Mouse (Mus musculus) megakaryocyte, adult 5-6 weeks (primary cell): ENCODE measurements around the gene Apob. TPM values are rescaled to one million over a fixed set of nuclear protein-coding genes. Genes with fewer than 3 reads are reported as not detected.
A peak's percentile ranks its signal among the peaks of the same experiment; 100 is the strongest.
"Not testable (repeated sequence)": the region's sequence is repeated elsewhere in the genome, so short reads cannot be mapped to it uniquely, and the experiment has no call there.

Source experiments
- ATAC-seq: 2 replicates; pipeline ENCODE4 v1.8.0; 2016; ENCODE audit warnings: mild to moderate bottlenecking, inconsistent platforms; ENCODE audit not compliant: poor library complexity, severe bottlenecking
- total RNA-seq, 2 experiments: library from RNA; stranded (forward) in 1 of 2; stranded (reverse) in 1 of 2; fragments of 153-499, 151-499 nt in 1 of 2; fragments of 221-1000, 200-1000 nt in 1 of 2; gene quantifications; 2 replicates each; pipeline versions ENCODE4 v1.2.3 to v1.2.4; 2015 to 2017

Apob gene
- total RNA-seq (2015), result not detected in 2 replicates
- total RNA-seq (2017), result not detected in 2 replicates

DNA sequence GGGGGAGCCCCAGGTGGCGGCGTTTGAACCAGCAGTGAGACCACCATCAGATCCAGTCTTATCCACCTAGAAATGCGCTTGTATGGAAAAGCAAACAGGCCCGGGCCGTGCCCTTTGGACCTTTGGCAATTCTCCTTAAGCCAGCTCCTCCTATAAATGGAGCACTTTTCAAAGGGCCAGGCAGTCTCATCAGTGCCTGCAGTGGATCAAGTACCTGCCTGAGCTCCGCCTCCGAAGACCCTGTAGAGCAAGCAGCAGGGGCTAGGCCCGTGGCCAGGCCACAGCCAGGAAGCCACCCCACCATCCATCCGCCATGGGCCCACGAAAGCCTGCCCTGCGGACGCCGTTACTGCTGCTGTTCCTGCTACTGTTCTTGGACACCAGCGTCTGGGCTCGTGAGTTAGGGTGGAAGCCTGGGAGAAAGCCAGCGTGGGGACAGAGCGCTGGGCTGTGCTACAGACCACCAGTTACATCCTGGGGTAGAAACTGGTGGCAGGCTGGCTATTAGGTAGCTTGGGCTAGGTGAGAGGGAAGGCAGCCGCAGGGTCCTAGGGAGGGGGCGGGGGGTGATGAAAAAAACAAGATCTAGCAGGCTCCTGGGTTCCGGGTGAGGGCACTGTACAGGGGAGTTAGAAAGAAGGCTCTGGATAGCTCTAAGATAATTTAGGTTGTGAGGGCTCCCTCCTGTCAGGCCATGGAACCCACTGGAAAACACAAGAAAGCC is at the start of gene Apob:
Apob (plus strand) TSS at position 183 of the 724 bp plus-strand sequence.
- no peak for ATAC-seq

DNA sequence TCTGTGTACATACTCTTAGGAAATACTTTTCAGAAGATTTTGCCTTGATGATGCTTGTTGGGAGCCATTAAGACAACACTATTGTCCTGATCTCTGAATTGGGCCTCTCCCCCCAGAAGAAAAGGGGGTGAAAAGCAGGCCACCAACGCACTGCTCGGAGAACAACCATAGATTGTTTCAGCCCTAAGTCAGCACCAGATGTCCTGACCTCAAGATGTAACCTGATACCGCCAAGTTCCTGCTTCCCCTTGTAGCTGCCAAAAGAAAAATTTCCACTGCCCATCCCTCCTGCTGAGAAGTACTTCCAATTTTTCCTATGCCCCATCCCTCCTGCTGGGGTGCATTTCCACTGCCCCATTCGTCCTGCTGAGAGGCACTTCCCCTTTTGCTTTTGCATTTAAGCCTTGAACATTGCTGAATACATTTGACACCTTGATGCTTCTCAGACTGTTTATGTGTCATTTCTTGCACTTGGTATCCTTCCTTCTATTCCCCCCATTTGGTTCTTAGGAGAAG is 45.0 kb upstream of the Apob start:
- ATAC-seq, result no peak

DNA sequence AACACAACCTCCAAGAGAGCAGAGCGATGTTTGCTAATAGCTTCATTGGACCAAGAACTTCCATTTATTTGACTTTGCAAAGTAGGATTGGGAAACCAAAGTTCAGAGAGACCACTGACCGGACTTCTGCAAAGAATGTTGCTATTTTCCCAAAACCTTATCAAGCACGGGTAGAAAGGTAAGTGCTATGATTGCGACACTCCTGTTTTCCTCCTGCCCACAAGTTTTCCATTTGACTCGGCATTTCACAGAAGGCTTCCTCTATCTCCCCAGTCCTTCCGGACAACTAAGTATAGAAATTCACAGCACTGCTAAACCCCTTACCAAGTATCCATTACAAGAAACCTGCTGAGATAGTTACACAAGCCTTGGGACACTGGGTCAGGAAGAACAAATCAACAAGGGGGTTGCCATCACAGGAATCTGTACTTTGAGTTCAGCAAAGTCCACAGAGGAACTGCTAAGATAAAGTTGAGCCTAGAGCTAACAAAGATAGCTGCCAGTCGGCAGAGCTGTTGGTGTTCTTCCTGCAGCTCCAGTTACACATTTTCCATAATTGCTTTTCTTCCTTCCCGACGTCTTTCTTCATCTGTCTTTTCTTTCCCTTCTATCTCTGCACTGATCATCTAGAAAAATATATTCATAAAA is 27.2 kb upstream of the Apob start:
- no peak for ATAC-seq

DNA sequence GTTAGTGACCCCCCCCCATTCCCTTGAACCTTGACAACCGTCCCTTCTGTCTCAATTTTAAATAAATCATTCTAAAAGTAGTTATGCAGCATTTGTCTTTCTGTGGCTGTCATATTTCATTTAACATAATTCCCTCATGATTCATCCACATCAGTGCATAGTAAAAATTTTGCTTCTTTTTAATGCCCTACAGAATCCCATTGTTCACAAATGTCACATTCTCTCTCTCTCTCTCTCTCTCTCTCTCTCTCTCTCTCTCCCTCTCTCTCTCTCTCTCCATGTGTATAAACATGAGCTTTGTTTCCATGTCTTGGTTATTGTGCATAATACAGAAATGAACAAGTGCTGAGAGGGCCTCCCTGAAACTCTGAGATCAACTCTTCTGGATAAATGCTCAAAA is 18.6 kb upstream of the Apob start:
- ATAC-seq, result no peak

DNA sequence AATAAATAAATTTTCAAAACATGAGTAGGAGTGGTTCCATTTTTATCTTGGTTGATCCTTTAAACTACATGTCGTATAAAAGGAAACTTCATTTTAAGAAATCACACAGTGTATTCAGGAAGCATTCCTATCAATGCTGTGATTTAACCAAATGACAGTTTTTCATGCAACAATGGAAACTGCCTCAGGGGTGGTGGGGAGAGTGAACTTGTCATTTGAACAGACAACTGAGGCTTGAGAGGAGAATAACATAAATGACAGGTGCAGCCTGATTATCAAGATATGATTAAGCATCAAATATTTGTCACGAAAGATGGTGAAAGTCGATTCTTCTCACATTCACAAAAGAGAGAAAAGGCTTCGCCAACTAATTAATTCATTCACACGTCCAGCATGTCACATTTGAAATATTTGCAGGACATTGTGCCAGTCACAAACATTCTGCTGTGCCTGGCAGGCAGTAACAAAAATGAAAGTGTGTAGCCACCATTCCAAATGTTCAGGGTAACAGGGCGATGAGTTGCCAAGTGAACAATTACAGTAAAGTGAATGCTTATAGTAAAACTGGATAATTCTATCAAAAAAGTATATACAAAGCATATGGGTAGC is 18.0 kb upstream of the Apob start:
- no peak for ATAC-seq

DNA sequence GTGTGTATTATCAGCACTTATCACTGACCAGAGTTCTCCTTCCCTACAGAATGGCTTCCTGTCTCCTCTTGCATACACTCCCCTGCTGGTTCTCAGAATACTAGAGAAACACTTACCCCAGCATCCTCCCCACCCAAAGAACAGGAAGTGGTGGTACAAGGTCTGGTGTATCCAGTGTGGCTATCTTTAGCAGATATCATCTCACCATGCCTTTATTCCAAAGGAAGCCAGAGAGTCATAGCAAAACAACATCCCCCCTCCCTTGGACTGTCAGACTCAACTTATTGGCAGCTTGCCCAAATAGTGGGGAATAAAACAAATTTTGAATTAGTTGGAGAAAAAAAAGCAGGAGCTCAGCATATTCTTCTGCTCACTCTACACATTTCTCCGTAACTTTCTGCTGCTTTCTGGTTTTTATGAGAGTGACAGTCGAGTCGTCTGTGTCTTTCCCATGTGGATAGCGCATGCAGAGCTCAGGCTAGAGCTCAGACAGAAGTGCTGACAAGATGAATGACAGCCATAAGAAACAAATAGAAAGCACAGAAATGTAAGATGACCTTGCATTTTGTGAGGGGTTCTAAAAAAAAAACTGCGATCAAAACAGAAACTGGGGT is 15.0 kb upstream of the Apob start:
- ATAC-seq, result no peak

DNA sequence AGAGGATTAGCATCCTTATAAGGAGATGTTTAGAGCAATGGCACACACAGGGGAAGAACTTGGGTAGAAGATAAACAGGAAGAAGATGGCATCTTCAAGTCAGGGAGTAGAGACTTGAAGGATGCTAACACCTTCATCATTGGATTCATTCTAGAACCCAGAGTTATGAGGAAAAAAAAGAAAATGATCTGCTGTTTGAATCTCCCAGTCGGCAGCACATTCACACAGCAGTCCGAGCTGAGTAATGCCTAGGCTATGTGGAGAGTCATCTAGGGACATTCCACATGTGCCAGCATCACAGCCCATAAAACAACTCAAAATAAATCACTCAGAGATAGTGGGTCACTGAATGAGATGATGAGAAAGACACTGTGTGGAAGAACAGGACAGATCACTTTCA is 10.2 kb upstream of the Apob start:
- no peak for ATAC-seq

DNA sequence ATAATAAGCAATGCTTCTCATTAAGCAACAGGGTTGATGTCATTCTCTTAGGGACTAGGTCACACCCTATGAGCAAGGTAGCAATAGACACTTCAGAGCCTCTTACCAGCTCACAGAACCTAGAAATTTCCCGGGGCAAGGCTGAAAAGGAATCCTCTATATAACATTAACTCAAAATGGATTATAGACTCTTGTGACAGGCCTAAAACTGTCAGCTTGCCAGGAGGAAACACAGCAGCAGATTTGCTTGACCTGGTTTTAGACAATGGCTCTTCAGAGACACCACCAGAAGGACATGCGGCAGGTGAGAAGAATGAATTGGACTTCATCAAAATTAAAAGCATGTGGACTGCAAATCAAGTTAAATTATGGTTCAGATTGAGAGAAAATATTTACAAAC is 7.1 kb upstream of the Apob start:
- ATAC-seq, result no peak

DNA sequence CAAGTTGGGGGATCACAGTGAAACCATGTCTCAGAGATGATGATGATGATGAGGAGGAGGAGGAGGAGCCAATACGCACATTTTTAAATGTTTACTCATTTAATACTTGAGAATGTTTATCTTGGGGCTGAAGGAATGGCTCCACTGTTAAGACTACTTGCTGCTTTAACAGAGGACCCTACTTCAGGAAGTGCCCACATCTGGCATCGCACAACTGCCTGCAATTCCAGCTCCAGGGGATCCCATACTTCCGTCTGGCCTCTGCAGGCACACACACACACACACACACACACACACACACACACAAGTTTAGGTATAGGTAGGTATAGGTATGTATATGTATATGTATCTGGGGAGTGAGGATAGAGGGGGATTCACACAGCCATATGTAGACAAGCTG is 6.6 kb upstream of the Apob start:
- no peak for ATAC-seq

DNA sequence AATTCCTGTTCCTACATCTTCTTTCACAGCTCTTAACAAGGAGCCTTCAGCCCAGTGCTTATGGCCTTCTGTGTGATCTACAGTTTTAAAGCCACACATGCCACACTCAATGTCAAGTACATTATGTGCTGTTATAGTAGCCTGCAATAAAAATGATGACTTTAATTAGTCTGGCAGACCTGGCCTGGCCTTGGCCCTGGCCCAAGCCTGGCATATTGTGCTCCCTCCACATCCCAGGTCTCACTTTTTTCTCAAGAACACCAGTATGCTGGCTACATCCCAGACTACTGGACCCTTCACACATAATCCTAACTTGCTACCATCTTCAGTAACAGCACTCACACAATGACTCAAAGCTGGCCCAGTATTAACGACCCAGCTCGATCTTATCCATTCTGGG is 5.7 kb upstream of the Apob start:
- ATAC-seq, result no peak

DNA sequence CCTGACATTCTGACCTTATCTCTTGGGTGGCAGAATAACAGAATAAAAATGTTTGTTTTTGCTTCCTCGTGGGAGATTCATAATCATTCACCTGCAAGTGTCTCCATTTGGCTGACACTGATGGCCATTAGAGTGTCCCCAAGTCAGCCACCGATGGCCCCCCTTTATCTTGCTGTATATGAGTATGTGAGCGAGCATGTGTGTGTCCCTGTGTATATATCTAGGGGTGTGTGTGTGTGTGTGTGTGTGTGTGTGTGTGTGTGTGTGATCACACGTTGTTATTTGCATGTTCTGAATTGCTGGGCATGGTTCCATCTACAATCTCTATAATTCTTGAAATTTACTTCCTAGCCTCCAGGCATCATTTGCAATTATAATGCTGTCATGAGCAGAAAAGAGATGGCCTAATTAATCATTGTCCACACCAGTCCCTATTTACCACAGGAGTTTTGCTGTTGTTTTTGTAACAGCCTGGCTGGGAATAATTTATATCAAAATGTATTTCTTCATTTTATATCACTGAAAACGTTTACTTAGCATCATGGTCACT is 3.6 kb upstream of the Apob start:
- no peak for ATAC-seq

DNA sequence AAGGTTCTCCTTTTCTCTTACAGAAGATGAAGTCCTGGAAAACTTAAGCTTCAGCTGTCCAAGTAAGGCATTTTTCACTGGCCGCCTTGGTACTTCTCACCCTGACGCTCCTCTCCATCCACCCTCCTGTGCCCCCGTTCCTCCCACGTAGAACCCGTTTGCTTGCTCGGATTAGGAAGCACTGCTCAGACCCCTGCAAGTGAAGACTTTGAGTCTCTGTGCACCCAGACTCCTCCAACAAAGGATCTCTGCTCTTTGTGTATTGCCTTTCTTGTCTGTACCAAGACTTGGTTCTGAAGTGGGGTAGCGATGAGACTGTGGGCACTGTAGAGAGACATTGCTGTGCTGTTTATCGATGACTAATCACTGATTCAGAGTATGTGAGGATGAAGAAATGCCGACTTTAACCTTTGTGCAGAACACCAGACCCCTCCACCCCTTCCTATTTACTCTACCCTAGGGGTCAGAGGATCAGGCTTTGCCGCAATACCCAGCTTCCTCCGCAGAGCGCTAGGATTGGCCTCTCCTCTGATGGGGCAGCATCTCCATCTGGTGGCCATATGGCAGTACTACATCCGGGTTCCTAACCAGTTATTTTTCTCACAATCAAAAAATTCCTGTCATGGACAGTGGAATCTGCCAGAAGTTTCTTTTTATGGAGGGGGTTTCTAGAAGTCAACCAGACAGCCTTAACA is 889 bp downstream of the Apob start:
- peak; percentile 79 for ATAC-seq

DNA sequence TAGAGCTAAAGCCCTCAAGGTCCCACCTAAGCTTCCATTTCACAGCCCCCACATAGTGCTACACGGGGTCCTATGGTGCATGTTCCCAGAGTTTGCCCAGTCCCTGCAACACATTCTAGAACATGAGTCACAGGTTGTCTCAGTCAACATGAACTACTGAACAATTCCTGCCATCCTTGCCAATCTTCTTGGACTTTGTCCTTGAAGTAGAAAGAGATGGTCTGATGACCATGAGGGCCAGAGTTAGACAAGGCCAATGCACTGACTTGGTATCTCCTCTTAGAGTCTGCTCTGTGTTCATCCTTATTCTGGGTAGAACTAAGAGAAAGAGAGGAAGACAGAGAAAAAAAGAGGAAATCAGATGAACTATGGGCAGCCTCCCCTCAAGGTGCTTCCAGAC is 7.0 kb downstream of the Apob start:
- no peak for ATAC-seq

DNA sequence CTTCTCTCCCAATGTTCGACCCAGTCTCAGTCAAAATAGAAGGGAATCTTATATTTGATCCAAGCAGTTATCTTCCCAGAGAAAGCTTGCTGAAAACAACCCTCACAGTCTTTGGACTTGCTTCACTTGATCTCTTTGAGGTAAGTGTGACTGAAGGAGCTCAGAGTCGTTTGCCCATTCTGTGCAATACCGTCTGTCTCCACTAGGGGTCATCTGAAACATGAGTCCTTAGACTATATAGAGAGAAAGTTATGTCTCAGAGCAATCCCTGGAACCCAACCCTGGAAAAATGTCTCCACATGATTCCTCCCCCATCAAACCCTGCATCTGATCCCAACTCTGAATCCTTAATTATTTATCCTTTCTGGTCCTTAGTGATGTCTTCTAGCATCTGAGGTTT is 13.4 kb downstream of the Apob start:
- no peak for ATAC-seq

DNA sequence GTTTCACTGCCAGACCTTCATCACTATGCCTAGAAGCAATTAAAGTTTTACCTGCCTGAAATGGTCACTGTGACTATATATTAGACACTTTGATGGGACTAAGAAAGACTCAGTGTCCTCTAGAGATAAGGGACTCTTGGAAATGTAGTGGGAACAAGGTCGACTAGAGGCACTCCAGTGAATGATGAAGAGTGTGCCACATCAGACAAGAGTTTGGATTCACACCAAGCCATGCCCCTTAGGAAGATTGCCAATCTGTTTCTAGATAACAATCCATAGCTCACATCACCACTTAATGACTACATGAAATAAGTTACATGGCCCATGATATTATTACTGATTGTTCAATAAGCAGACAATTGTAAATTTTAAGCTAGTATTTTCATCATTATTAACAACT is 14.1 kb downstream of the Apob start:
- no peak for ATAC-seq

DNA sequence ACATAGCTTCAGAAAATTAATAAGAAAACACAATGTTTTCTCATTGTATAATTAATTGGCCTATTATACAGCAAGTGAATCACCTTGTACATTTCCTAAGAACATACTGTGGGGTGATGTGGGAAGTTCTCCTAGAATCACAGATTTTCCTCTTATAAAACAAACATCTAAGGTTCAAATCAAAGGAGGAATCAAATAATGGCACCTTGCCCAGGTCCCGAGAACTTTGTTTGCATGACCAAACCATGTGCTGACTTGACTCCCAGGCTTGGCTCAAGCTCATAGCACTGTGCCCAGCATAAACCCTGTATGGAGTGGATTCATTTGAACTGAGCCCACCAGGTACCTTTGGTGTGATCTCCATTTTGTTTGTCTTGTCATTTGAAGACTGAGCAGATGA is 43.5 kb downstream of the Apob start:
- ATAC-seq, result no peak

DNA sequence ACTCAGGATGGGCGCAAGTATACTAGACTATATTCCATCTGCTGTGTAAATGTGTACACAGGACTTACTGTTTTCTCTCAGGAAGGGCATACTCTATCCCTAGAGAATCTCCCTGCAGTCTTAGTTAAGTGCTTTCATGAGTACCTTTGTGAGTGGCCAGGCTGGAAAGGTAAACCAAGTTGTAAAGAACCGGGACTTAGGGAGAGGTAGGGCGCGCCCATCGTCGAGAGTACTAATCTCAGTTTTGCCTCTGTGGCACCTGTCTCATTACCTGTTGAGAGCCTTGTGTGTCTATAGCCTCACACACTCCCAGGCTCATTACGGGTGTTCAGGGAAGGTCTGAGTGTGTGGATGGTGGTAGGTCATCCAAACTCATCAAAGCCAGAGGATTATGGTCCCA is 52.1 kb downstream of the Apob start:
- ATAC-seq, result no peak

DNA sequence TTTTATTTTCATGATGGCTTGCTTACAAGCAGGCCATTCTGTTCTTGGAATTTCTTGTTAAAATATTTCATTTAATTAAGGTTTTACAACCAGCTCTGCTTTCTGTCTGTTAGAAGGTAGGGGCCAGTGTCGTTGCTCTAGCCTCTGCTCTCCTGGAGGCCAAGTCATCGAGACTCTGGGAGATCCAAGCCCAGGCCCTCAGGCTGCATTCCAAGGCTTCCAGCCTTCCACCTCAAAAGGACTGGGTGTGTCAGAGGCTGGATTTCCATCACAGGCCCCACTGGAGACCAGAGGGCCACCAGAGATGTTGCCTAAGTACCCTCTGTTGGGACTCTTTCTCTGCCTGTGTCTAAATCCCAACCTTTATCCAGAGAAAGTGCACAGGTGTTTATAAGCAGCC is 52.6 kb downstream of the Apob start:
- no peak for ATAC-seq

DNA sequence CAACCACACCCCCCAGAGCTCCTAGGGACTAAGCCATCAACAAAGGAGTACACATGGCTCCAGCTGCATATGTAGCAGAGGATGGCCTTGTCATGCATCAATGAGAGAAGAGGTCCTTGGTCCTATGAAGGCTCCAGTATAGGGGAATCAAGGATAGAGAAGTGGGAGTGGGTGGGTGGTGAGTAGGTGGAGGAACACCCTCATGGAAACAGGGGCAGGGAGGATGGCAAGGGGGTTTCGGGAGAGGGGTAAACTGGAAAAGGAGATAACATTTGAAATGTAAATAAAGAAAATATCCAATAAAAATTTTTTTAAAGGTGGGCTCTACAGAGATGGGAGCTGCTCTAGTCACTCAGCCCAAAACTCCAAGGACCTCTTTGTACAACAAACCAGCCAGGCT is 53.7 kb downstream of the Apob start:
- not testable (repeated sequence) for ATAC-seq

DNA sequence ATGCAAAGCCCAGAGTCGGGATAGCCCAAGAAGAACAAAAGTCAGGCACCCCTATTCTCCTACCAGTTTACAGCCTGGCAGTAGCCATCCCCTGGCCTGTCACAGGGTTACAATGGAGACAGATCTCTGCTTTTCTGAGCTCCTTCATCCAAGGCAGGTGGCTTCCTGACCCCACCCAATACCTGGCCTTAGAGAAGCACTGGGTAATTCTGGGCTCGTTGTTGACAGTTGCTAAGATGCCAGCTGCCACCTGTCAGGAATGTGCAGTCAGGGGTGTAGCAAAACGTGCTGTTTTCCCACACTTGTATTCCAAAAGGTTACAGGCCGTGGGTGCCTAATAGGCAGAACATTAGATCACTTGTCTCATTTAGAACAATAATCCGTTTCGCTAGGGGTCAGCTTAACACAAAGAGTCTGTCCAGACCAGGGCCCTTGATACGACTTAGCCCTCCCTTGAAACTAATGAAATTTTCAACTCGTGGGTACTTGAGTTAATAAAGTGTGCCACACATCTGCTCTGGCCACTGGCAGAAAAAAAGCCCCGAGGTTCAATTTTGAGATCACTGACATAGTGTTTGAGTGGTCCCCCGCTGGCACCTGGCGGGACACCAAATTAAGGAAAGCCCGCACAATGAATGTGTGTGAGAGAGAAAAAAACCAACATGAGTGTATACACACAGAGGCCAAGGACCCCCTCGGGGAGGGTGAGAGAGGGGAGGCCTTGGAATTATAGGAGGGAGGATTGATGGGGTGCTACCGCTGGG is 54.3 kb downstream of the Apob start:
- ATAC-seq, result no peak
